Mouse (Mus musculus): ENCODE results near the gene Cel. TPM values are rescaled to one million over a fixed set of nuclear protein-coding genes. Genes with fewer than 3 reads are reported as not detected.
A peak's percentile ranks its signal among the peaks of the same experiment; 100 is the strongest.
"Not testable (repeated sequence)": the region's sequence is repeated elsewhere in the genome, so short reads cannot be mapped to it uniquely, and the experiment has no call there.

Cel gene
- polyA plus RNA-seq, 1 experiment from 2014 or later, result 0.25 TPM

GRCm38 (mm10) chr2:28514489-28514888 is 48.7 kb downstream of the Cel start:
- 16% methylated on average over 5 of the region's 5 CpGs for WGBS
- H3K9me3 ChIP-seq (replicated peaks), result no peaks in the 10 kb centered on the region
- H3K27ac ChIP-seq, result no peak overlapping the region
- peaks cover 14% of the 10 kb centered on the region; the same call in 1 of the 2 replicates for H3K27me3 ChIP-seq
- H3K4me1 ChIP-seq (replicated peaks), result peaks cover 22% of the 10 kb centered on the region
- no peak overlapping the region for H3K9ac ChIP-seq
- H3K4me2 ChIP-seq, result peak overlapping the region; percentile 99
- H3K4me3 ChIP-seq, result peak overlapping the region; percentile 72
- no peak for ATAC-seq (replicated peaks; ENCODE audit: insufficient number of reproducible peaks, insufficient read depth, low FRiP score, low read depth)
- H3K36me3 ChIP-seq, result no peaks in the 10 kb centered on the region

DNA sequence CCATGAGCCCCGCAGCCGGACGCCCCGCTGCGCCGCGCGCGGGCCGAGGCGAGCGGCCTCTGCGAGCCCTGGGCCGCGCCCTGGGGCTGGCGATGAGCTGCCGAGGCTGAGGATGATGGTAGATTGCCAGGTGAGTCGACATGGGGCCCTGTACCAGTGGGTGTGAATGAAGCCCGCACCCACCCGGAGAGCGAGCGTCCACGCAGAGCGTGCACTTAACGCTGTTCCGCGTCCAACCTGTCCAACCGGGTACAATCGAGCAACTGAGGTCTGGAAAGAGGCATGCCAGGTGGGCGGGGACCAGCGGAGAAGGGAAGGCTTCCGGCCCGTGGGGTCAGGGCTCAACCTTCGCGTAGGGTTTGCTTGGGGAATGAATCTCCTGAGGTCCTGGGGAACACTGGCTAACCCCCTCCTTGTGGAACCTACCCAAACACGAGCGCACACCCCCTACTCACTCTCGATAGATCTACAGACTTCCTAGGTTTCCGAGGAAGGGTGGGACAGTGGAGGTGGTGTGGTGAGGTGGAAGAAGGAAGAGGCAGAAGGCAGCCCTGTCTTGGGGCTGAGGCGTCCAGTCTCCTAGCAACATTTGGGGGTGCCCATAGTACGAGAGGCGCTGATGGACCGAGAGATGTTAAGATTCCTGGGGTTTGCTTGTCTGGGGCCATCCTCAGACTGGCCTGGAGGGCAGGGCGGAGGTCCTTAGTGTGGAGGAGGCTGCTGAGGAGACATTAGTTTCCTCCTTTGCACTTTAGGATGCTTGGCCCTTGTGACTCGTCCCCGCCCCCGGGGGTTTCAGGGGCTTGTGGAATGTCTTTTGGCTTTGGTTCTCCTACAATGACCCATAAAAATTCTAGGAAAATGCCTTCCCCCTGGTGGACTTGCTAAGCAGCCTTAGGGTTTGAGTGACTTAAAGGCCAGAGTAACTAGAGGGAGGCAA is 49.5 kb downstream of the Cel start:
- Histone ChIP-seq H3K9me3 (replicated peaks) (no peaks in the 10 kb centered on the region), H3K4me2 (peak overlapping the region; percentile 99), H3K27ac (no peak overlapping the region), H3K9ac (peak overlapping the region; percentile 79), H3K4me3 (peak overlapping the region; percentile 72), H3K36me3 (no peaks in the 10 kb centered on the region), H3K4me1 (replicated peaks) (peaks cover 22% of the 10 kb centered on the region), H3K27me3 (peaks cover 14% of the 10 kb centered on the region; the same call in 1 of the 2 replicates)
- 7% methylated on average over 47 of the region's 47 CpGs for WGBS
- peak; percentile 9; the same call in 1 of the 2 replicates for ATAC-seq (replicated peaks; ENCODE audit: insufficient number of reproducible peaks, insufficient read depth, low FRiP score, low read depth)

DNA sequence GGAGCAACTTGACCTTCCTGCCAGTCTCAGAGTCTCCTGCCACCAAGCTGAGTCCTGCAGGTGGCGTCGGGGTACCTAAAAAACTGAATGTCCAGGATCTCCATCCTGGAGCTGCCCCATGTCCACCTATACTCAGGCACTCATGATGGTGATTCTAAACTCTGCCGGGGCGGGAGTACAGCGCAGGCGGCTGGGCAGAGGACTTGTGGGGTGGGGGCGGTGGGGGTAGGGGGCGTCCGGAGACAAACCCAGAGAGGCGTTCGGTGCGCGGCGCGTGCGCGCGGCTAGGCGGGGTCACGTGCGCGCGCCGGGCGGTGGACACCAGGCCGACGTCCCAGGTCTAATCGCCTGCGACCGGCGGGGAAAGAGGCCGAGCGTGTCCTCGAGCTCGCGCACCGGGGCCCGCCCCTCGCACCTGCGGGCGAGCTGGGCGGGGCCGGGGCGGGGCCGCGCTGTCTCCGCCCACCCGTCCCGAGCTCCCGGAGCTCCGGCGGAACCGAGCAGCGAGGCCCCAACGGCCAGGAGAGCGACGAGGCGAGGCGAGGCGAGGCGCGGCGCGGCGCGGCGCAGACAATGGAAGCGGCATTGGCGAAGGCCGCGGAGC is 50.3 kb downstream of the Cel start, which contains the start of gene Ralgds:
Ralgds (plus strand) TSS at position 328 of the 604 bp plus-strand sequence.
- under 1% methylated on average over 50 of the region's 71 CpGs for WGBS
- H3K27ac ChIP-seq, result no peak within 1 kb of the TSS

DNA sequence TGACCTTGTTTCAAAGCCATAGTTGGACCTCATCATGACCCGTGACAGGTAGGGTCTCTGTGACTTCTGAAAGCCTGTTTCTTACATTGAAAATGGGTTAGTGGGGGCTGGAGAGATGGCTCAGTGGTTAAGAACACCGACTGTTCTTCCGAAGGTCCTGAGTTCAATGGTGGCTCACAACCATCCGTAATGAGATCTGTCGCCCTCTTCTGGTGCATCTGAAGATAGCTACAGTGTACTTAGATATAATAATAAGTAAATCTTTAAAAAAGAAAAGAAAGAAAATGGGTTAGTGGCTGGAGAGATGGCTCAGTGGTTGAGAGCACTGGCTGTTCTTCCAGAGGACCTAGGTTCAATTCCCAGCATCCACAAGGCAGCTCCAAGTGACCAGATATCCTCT is 51.6 kb downstream of the Cel start:
- WGBS, result 47% methylated on average over 5 of the region's 5 CpGs
- H3K4me2 ChIP-seq; H3K9ac ChIP-seq; H3K27ac ChIP-seq; H3K36me3 ChIP-seq; ATAC-seq (replicated peaks; ENCODE audit: insufficient number of reproducible peaks, insufficient read depth, low FRiP score, low read depth); H3K9me3 ChIP-seq (replicated peaks); H3K4me3 ChIP-seq: not testable (repeated sequence)
- Histone ChIP-seq H3K27me3 (peaks cover 17% of the 10 kb centered on the region; the same call in 1 of the 2 replicates), H3K4me1 (replicated peaks) (peaks cover 16% of the 10 kb centered on the region)

More for the DNA sequence above, 50.3 kb downstream of the Cel start, which contains the start of gene Ralgds:
- no peaks in the 10 kb centered on the region for H3K9me3 ChIP-seq (replicated peaks)
- H3K27me3 ChIP-seq, result peaks cover 17% of the 10 kb centered on the region; the same call in 1 of the 2 replicates
- H3K4me1 ChIP-seq (replicated peaks), result peaks cover 22% of the 10 kb centered on the region
- H3K9ac ChIP-seq, result peak within 1 kb of the TSS; percentile 79
- peak within 1 kb of the TSS; percentile 72 for H3K4me3 ChIP-seq
- peak within 1 kb of the TSS; percentile 99 for H3K4me2 ChIP-seq
- no peaks in the 10 kb centered on the region for H3K36me3 ChIP-seq
- ATAC-seq (replicated peaks; ENCODE audit: insufficient number of reproducible peaks, insufficient read depth, low FRiP score, low read depth), result peak; percentile 69

- Histone ChIP-seq H3K36me3 (no peaks in the 10 kb centered on the region), H3K9me3 (replicated peaks) (no peaks in the 10 kb centered on the region), H3K4me1 (replicated peaks) (no peaks in the 10 kb centered on the region), H3K4me2 (no peak overlapping the region), H3K9ac (no peak overlapping the region), H3K4me3 (no peak overlapping the region), H3K27me3 (peaks cover 9% of the 10 kb centered on the region; the same call in 1 of the 2 replicates), H3K27ac (no peak overlapping the region)
- ATAC-seq (replicated peaks; ENCODE audit: insufficient number of reproducible peaks, insufficient read depth, low FRiP score, low read depth), result no peak
- 81% methylated on average over 6 of the region's 6 CpGs for WGBS
These were observed 56.9 kb downstream of the Cel start for GRCm38 (mm10) chr2:28506291-28506690.

GRCm38 (mm10) chr2:28505795-28506194 is 57.4 kb downstream of the Cel start, which contains the start of gene Gm10134:
Gene Gm10134 (plus strand): TSS chr2:28506095.
- WGBS, result 71% methylated on average over 3 of the region's 3 CpGs
- Histone ChIP-seq H3K4me1 (replicated peaks) (no peaks in the 10 kb centered on the region), H3K9ac (no peak within 1 kb of the TSS)

More at GRCm38 (mm10) chr2:28505795-28506194, 57.4 kb downstream of the Cel start, which contains the start of gene Gm10134:
- Histone ChIP-seq H3K4me2 (no peak within 1 kb of the TSS), H3K27me3 (0 out of 2 replicates have a peak, but pooled peaks cover 5% of the 10 kb centered on the region), H3K27ac (no peak within 1 kb of the TSS), H3K36me3 (no peaks in the 10 kb centered on the region), H3K9me3 (replicated peaks) (no peaks in the 10 kb centered on the region), H3K4me3 (no peak within 1 kb of the TSS)
- ATAC-seq (replicated peaks; ENCODE audit: insufficient number of reproducible peaks, insufficient read depth, low FRiP score, low read depth), result no peak

Small RNA genes within 50 kb of the gene (microRNA-seq; reads per million reads assigned to microRNA genes)
- not detected for gene Gm22824

Other genes starting within 250 kb of the Cel start
- 3.1 TPM in 2 replicates for gene Ppp1r26, start 116.6 kb downstream of the Cel start, polyA plus RNA-seq (2015; fragmentation: Nextera tagmentation; extraction: Ambion mirVana)
- 0.26 and 0.41 TPM in 2 replicates for gene 1700007K13Rik, start 97.1 kb downstream of the Cel start, polyA plus RNA-seq (2015; fragmentation: Nextera tagmentation; extraction: Ambion mirVana)
- gene Mrps2, start 95.3 kb downstream of the Cel start, polyA plus RNA-seq (2015; fragmentation: Nextera tagmentation; extraction: Ambion mirVana), result 45.2 and 50.6 TPM in 2 replicates
- gene Gbgt1, start 66.5 kb downstream of the Cel start, polyA plus RNA-seq (2015; fragmentation: Nextera tagmentation; extraction: Ambion mirVana), result 0.67 and 1.1 TPM in 2 replicates
- 1.3 and 1.5 TPM in 2 replicates for gene Gm10134, start 57.3 kb downstream of the Cel start, polyA plus RNA-seq (2015; fragmentation: Nextera tagmentation; extraction: Ambion mirVana)
- 17.5 and 24.6 TPM in 2 replicates for gene Ralgds, start 50.3 kb downstream of the Cel start, polyA plus RNA-seq (2015; fragmentation: Nextera tagmentation; extraction: Ambion mirVana)
- gene Gtf3c5, start 20.3 kb upstream of the Cel start, polyA plus RNA-seq (2015; fragmentation: Nextera tagmentation; extraction: Ambion mirVana), result 24.0 and 27.8 TPM in 2 replicates
- gene Gfi1b, start 58.6 kb upstream of the Cel start, polyA plus RNA-seq (2015; fragmentation: Nextera tagmentation; extraction: Ambion mirVana), result 0.25 and 1.5 TPM in 2 replicates
- 11.1 and 18.0 TPM in 2 replicates for gene Tsc1, start 77.8 kb upstream of the Cel start, polyA plus RNA-seq (2015; fragmentation: Nextera tagmentation; extraction: Ambion mirVana)
- gene Spaca9, start 136.3 kb upstream of the Cel start, polyA plus RNA-seq (2015; fragmentation: Nextera tagmentation; extraction: Ambion mirVana), result 1.0 and 1.7 TPM in 2 replicates
- gene Ak8, start 136.8 kb upstream of the Cel start, polyA plus RNA-seq (2015; fragmentation: Nextera tagmentation; extraction: Ambion mirVana), result 0.30 and 0.48 TPM in 2 replicates